Mouse (Mus musculus) cerebellum, adult 2 months (tissue): ENCODE measurements at regions not wholly inside any gene's neighbourhood (a gene's known extent, or its start where the extent isn't known, plus 50 kb on each side); places are given as distances from the start of the nearest gene placed in this dataset.

Experiments
- CTCF ChIP-seq: fragments of 200-500 bp; IDR thresholded peaks from 2 replicates; pipeline ENCODE4 v1.5.1; 2011; ENCODE audit warnings: low read depth, mild to moderate bottlenecking, control low read depth, low read length, moderate library complexity, borderline replicate concordance; ENCODE audit not compliant: insufficient read depth
- POLR2A ChIP-seq: fragments of 200-500 bp; IDR thresholded peaks from 2 replicates; pipeline ENCODE4 v1.6.1; 2011; ENCODE audit warnings: low read length, control low read depth, borderline replicate concordance; ENCODE audit not compliant: insufficient read depth

GRCm38 (mm10) chr13:99573021-99573420 is 56.7 kb upstream of the Map1b start:
- TF ChIP-seq CTCF, result no peak
- no peak for TF ChIP-seq POLR2A
